Mouse (Mus musculus) retina, postnatal 1 day (tissue): ENCODE measurements around the gene Nfic.

Source experiments
- DNase-seq: peaks from one replicate; pipeline ENCODE4 v3.0.0-alpha.2; 2012

The Nfic gene

GRCm38 (mm10) chr10:81455181-81455895 lies at the start of gene Nfic:
Nfic (minus strand) TSS chr10:81455635.
- no peak for DNase-seq

GRCm38 (mm10) chr10:81502658-81503057 lies 47.2 kb upstream of the Nfic start:
- peak; percentile 84 for DNase-seq

GRCm38 (mm10) chr10:81501863-81502262 lies 46.4 kb upstream of the Nfic start:
- DNase-seq: no peak

GRCm38 (mm10) chr10:81500032-81500431 lies 44.6 kb upstream of the Nfic start, which contains the start of gene S1pr4:
S1pr4 (minus strand) TSS chr10:81500132.
- DNase-seq: no peak

GRCm38 (mm10) chr10:81499250-81499901 lies 43.9 kb upstream of the Nfic start:
- no peak for DNase-seq

GRCm38 (mm10) chr10:81498316-81499249 lies 43.1 kb upstream of the Nfic start:
- DNase-seq: no peak

- no peak for DNase-seq
Measured at GRCm38 (mm10) chr10:81497401-81498270, 42.2 kb upstream of the Nfic start.

GRCm38 (mm10) chr10:81496969-81497368 lies 41.5 kb upstream of the Nfic start:
- no peak for DNase-seq

- peak; percentile 99 for DNase-seq
Measured at GRCm38 (mm10) chr10:81496264-81496901, 40.9 kb upstream of the Nfic start, which contains the start of gene Ncln. Ncln (minus strand) TSS chr10:81496392.

- no peak for DNase-seq
Measured at GRCm38 (mm10) chr10:81495616-81496263, 40.3 kb upstream of the Nfic start.

GRCm38 (mm10) chr10:81495151-81495550 lies 39.7 kb upstream of the Nfic start:
- DNase-seq: no peak

- DNase-seq: no peak
Measured at GRCm38 (mm10) chr10:81494260-81495041, 39.0 kb upstream of the Nfic start.

GRCm38 (mm10) chr10:81493601-81494220 lies 38.3 kb upstream of the Nfic start:
- DNase-seq: no peak

- DNase-seq: no peak
Measured at GRCm38 (mm10) chr10:81492606-81493240, 37.3 kb upstream of the Nfic start.

- no peak for DNase-seq
Measured at GRCm38 (mm10) chr10:81491018-81491417, 35.6 kb upstream of the Nfic start.

- no peak for DNase-seq
Measured at GRCm38 (mm10) chr10:81489941-81490340, 34.5 kb upstream of the Nfic start.

- DNase-seq: no peak
Measured at GRCm38 (mm10) chr10:81488081-81488480, 32.6 kb upstream of the Nfic start.

- DNase-seq: no peak
Measured at GRCm38 (mm10) chr10:81486496-81486895, 31.1 kb upstream of the Nfic start.

GRCm38 (mm10) chr10:81485479-81486018 lies 30.1 kb upstream of the Nfic start:
- DNase-seq: no peak
